Mouse (Mus musculus) cortical plate, adult 2 months (tissue): ENCODE data around the gene Tmcc2.

Experiments used
- CTCF ChIP-seq: fragments of 200-500 bp; IDR thresholded peaks from 2 replicates; pipeline ENCODE4 v1.5.1; 2011; ENCODE audit warnings: mild to moderate bottlenecking, control low read depth, low read length; ENCODE audit not compliant: insufficient read depth; ENCODE audit errors: extremely low read depth
- POLR2A ChIP-seq: fragments of 200-500 bp; IDR thresholded peaks from 2 replicates; pipeline ENCODE4 v1.6.1; 2011; ENCODE audit warnings: mild to moderate bottlenecking, low read length, control low read depth; ENCODE audit not compliant: insufficient read depth; ENCODE audit errors: extremely low read depth

DNA sequence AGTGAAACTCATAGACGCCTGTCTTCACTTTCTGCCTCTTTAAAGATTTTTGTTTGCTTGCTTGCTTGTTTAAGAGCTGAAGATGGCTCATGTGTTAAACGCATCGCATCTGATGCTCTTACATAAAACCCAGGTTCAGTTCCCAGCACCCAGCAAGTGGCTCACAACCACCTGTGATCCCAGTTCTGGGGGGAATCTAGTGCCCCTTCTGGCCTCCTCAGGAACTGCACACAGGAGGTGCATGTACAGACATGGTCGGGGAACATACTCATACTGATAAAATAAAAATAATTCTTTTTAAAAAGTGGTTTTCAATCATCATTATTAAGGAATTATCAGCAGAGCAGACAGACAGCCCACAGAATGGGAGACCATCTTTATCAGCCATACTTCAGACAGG, 40.0 kb downstream of the Tmcc2 start:
- TF ChIP-seq CTCF: no peak
- TF ChIP-seq POLR2A: no peak
